Mouse (Mus musculus) E14TG2a.4 (cell line): ENCODE measurements at regions not wholly inside any gene's neighbourhood (a gene's known extent, or its start where the extent isn't known, plus 50 kb on each side); places are given as distances from the start of the nearest gene placed in this dataset.

Experiments used
- CTCF ChIP-seq: conservative IDR thresholded peaks from 2 replicates; pipeline ENCODE4 v1.5.1; 2014; ENCODE audit warnings: low read length
- NANOG ChIP-seq: IDR thresholded peaks from 2 replicates; pipeline ENCODE4 v1.6.1; 2014; ENCODE audit warnings: borderline replicate concordance, low read length, mixed read lengths
- POU5F1 ChIP-seq: IDR thresholded peaks from 2 replicates; pipeline ENCODE4 v1.6.1; 2014; ENCODE audit warnings: low read length, borderline replicate concordance

DNA sequence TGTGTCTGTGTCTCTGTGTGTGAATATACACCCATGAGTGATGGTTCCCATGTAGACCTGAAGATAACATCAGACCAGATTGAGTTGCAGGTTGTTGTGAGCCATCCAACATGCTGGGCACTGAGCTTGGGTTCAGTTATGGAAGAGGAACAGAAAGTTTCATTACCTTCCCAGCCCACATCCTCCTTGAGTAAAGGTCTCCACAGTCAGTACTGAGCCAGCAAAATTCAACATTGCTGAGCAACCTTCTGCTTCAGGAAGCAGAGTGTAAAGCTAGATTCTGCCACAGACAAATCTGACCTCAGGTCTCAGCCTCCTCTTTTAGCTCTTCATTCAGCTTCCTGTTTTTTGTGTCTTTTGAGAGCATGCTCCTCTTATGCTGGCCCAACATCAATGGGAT, 506.4 kb downstream of the Nfib start:
- TF ChIP-seq CTCF: no peak
- no peak for TF ChIP-seq NANOG
- no peak for TF ChIP-seq POU5F1
